Mouse (Mus musculus) urinary bladder, postnatal 36 days (tissue): ENCODE measurements at regions not wholly inside any gene's neighbourhood (a gene's known extent, or its start where the extent isn't known, plus 50 kb on each side); places are given as distances from the start of the nearest gene placed in this dataset.

ENCODE experiments used
- DNase-seq, 2 experiments: peaks; one replicate each; pipeline ENCODE4 v3.0.0; 2022; ENCODE audit warnings: low spot score in 2 of 2, mixed read lengths in 1 of 2

DNA sequence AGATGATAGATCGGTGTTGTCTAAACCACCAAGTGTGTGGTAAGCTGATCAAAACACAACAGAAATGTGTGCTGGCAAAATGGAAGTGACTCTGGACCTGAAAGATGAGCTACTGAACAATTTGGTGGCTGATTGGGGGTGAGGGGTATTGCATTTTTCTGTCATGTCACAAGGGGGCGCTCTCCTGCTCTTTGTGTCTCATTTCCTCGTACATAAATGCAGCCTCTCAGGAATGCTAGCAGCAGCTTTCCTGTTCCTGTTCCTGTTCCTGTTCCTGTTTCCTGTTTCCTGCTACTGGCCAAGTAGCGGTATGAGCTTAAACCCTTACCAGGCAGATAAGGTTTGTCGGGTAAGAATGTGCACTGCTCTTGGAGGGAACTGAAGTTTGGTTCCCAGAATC lies 134.7 kb upstream of the Fstl4 start:
- DNase-seq, result no peak

DNA sequence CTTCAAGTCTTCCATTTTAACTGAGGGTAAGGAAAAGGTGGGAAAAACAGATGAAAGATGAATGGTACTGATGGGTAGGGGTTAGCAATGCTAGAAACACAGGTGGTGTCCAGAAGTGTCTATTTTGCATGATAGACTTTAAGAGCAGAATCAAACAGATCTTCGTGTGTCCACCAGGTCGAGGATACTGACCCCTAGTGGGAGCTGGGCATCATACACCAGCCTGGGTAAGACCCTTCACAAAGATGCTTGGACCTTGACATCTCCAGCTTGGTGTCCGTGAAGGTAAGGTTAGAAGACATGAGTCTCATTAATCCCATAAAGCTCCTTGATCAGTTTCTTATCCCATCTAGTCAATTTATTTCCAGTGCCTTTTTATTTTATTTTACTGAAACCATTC lies 132.9 kb upstream of the Fstl4 start:
- DNase-seq, result no peak

DNA sequence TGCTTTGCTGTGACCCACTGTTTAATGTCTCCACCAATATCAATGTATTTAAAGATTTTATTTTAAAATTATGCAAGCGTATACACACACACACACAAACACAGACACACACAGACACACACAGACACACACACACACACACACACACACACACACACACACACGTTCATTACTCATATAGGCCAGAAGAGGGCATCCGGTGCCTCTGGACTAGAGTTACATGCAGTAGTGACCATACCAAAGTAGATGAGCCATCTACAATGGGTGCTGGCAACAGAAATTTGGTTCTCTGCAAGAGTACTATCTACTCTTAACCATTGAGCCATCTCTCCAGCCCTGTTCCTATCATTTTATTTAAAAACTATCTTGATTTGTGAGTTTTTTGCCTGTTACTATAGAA lies 130.2 kb upstream of the Fstl4 start:
- DNase-seq, result no peak

DNA sequence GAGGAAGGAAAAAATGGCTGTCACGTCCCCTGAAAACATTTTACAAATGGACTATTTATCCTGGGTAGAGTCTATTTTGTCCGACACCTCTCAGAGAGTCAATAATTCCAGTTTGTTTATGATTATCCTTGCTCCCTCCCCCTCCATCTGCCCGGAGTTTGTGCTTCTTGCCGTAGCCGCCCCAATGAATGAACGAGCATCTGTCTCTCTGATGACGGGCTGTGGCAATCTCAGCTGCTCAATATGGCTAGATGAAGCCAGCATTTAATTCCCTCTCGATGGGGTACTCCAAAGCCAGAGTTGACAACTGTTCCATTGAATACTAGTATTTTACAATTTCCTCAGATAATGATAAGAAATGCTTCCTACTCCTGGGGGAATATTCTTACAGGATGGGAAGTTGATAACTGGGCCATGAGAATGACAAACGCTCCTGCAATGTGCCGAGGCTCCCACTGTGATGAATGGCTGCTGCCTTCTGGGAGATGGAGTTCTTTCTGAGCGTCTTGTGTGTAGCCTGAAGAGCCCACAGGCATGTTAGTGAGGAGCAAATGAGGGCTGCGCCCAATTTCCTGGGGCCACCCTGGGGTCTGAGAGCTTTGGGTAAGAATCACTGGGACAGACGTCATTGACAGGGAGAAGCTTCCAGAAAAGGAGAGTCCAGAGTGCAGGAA lies 128.6 kb upstream of the Fstl4 start:
- no peak for DNase-seq

DNA sequence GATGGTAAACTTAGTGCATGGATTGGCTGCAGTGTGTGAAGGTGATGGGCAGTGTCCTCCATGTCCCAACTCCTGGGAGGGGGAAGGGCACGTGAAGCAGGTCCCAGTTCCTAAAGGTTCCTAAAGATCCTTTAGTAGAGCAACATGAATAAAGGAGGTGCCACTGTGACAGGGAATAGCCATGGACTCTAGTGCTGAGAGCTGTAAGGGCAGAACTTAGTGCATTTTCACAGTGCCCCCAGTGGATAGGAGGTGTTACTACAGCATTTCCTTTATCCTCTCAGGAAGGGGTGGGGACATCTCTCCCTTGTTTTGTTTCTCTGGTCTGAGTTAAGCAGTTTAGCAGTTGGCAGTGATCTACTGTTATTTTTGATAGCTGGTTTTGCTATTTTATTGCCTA lies 125.5 kb upstream of the Fstl4 start:
- DNase-seq, result no peak

DNA sequence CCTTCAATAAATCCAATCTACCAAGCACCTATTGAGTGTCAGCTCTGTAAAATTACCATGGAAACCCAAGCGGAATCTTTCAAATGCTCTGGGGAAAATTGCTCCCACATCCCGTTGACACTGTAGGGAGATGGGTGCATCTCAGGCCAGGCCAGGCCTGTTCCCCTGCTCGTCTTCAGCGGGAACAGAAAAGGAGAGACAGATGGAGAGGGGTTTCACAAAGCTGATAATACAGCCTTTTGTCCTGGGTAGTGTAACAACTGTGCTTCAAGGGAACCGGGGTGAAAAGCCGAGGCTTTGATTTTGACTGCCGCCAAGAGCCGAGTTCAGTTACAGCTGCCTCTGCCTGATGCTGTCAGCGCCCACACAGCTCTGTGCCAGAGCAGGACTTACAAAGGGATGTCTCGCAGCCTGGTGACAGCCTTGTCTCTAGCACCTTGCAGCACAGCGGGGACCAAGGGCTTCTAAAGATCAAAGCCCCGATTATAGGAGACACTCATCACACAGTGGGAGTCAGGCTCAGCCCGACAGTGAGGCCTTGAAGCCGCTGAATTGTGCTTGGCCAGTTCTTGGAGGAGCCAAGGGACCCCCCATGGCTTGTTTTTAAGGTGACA lies 122.6 kb upstream of the Fstl4 start:
- no peak for DNase-seq

DNA sequence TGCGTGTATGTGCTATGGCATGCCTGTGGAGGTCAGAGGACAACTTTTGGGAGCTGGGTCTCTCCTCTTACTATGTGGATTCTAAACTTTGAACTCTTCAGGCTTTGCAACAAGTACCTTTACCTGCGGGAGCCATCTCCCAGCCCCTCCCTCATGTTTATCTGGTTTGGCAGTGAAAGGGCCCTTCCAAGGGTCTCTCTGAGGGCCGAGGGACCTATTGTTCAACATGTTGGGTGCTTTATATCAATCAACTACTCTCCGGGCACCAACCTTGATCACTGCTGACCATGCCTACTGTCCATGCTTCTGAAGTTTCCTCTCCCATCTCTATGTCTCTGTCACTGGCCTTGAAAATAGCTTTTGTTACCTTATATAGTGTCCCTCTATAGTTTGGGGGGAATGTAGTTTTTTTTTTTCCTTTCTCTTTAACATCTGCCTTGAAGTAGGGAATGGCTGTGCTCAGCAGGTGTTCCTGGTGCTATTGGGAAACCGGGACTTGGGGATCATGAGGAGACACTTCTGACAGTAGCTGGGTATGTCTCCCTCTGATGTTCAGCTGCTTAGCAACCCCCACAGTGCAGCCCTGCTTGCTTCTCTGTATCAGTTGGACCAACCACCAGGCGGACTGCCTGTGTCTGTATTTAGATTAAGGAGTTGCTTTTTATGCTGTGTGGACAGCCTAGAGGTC lies 120.2 kb upstream of the Fstl4 start:
- no peak for DNase-seq

DNA sequence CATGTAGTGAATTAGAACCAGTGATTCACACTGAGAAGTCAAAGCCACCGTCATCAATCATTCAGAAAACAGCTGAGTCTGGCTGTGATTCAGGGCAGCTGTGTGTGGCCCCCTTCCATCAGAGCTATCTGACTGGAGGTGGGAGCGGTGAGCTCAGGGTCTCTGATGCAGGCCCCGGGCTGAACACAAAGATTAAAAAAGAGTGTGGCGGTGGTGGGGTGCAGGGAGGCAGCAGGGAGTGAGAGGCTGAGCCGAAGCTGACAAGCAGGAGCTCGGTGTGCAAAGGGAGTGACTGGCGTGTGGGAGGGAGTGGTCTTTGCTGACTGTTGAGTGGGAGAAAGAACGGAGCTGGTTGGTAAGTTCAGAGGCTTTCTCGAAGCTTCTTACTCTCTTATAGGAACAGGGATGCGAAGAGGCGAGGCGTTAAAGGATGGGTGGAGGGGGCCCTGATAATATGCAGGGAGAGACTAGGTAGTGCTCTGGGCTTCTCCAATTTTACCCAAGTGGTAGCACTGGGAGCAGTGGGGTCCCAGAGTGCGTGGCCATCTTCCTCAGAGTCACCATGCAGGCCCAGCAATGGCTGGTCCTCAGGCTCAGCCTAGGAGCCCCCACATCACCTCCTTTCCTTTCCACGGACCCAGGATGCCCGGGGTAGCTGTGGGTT lies 116.1 kb upstream of the Fstl4 start:
- DNase-seq, result no peak

DNA sequence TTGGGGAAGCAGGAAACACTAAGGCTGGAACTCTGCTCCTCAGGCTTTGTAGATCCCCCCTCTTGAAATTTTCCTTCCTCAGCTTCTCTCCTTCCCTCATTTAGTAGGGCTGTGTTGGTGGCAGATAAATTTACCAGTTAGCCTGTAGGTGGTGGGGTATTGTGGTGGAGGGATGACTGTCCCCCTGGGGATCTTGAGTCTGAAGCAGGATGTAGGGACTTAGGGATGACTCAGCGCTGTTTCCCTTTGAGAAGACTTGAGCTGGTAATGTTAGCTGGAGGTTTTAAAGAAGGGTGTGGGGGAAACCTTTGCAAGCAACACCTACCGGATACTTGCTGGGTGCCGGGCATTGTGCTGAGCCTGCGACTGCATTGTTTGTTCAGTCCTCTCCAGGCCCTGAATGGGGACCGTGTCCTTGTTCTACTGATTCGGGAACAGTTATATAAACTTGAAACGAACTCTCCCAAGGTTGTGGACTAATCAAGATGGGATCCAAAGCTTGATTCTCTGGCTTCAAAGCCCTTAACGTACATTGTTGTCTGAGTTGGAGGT lies 115.5 kb upstream of the Fstl4 start:
- DNase-seq, result no peak

DNA sequence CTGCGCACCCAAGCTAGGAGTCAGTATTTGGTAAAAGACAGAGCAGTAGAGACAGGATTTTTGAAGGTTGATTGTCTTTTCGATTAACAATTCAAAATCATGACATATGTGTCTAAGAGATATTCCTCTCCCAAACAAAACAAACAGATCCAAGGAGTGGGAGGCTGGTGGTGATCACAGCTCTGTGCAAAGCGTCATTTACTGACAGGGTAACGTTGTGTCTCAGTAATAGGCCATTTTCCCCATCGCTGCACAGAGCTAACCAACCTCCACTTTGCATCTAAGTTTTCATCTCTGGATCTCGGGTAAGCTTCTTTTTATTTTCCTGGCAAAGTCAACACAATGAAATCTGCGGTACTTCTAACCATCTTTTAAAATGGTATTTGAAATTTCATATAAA lies 109.8 kb upstream of the Fstl4 start:
- DNase-seq, result no peak

DNA sequence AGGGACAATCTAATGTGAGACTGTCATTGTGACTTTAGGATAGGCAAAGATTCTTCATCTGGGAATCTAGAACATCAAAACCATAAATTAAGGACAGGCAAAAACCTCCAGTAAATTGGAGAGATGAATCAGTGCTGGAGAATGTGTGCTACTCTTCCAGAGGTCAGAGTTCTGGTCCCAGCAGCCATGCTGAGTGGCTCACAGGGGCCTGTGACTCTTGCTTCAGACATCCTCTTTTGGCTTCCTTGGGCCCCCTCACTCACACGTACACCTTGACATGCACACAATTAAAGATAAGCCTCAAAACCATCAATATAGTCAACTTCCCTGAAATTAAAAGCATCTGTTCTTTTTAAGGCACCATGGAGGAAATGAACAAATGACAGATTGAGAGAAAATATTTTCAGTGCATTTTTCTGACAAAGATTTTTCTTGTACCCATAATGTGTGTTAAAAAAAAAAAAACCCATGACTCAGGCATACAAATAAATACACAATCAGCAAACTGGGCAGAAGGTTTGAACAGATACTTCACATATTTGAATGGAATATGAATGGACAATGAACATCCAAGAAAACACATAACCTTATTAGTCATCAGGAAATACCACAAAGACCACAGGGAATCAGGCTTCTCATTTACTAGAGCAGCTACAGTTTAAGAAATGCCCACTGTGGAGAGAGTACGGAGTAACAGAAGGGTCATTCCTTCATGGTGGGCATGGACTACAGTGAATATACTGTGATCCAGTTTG lies 108.5 kb upstream of the Fstl4 start:
- no peak for DNase-seq

DNA sequence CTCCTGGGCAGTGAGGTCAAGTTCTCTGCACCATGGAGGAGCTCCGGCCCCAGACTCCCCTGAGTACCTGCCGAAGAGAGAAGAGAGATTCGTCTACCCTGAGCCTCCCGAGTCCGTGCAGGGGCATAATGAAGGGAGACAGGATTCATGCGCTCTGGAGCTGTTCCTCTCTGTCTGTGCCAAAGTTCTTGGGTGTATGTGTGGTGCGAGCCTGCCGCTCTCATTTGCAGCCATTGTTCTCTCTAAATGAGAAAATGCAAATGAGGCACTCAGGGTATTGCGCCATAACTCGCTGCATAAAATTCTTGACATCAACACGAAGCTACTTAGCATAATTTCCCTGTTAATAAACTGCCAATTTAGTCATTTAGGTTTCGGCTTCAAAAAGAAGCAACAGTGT lies 103.2 kb upstream of the Fstl4 start:
- DNase-seq, result no peak

DNA sequence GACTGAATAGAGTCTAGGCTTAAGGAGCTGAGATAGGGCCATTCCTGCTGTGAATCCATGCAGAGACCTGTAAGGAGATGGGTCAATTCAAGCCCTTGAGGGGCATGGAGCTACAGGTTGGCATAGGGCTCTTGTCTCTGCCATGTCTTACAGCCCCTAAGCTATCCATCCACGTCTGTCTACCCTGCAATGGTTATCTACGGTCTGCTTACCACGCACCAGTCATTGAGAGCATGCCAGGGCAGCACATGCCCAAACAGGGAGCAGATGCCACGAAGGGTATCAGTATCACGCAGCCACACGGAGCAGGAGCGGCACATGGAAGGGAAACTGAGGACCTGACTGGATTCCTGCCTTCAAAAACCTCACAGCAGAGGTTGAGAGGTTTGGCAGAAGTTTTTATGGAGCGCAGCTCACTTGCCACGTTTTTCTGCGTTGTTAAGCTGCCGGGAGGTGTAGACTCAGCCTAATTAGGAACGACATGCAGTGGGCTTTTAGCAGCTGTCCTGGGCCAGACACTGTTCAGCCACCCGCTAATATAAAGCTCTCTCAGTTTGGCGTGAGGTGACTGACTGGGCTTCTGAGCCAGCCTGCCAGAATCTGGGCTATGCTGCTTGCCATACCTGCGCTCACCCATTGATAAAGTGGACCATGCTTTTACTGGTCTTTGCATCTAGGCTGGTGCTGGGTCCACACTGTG lies 102.4 kb upstream of the Fstl4 start:
- DNase-seq, result no peak

DNA sequence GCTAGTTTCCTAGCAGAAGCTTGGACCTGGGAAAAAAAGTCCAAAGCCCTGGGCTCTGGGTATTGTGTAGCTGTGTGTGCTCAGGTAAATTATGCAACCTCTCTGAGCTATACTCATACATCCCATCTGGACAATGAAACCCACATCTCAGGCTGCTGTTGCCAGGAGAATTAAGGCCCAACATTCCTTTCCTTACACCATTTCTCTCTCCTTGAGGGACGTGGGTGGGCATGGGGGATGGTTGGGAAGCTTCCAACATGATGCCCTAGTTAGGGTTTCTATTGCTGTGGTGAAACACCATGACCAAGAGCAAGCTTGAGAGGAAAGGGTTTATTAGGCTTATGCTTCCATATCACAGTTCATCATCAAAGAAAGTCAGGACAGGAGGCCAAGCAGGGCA lies 99.1 kb upstream of the Fstl4 start:
- no peak for DNase-seq

DNA sequence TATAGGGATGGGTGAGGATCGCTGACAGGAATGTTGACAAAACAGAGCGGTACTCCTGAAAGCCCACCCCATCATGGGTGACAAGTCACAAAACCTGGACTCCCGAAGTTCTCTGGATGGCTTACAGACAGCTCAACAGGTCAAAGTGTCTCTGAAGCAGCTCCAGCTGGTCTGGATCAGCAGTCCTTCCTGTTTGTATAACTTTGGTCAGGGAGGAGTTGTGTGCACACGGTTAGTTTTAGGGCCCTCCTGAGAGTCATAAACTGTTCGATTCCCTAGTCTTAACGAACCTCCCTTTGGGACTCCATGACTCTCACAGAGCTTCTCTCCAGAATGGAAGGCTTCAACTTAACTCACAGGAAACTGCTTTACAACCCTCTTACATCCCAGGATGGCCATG lies 89.4 kb upstream of the Fstl4 start:
- no peak for DNase-seq

DNA sequence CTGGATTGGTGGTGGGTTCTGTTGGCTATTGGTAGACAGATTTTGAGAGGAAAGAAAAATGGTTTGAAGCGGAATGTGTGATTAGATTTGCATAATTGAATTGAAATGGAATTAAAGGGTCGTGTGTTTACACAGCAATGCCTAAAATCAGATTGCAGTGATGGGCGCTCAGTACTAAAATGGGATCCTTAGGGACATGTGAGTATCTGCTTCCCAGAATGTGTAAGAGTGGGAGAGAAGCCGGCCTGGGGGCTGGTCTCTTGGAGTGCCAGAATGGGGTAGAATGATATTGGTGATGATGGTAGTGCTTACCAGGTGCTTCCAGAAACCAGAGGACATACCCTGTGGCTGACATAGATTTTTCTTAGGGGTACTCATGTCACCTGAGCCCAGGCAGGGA lies 86.2 kb upstream of the Fstl4 start:
- no peak for DNase-seq

DNA sequence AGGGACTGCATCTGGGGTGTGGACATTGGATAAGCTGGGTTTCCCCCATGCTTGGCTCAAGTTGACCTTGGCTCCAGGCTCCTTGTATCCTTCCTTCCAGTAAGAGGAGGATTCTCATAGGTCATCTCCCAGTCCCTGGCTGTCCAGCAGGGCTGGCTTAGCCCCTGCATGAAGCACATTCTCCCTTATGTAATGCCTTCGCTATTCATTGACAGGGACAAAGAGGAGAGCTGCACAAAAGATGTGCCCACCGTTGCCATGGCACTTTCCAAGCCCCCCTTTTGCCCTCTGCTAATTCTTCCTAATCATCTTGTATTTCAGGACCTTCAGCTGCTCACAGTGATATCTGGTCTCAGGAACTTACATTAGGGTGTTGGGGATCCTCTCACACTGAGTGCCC lies 79.0 kb upstream of the Fstl4 start:
- DNase-seq, result no peak

DNA sequence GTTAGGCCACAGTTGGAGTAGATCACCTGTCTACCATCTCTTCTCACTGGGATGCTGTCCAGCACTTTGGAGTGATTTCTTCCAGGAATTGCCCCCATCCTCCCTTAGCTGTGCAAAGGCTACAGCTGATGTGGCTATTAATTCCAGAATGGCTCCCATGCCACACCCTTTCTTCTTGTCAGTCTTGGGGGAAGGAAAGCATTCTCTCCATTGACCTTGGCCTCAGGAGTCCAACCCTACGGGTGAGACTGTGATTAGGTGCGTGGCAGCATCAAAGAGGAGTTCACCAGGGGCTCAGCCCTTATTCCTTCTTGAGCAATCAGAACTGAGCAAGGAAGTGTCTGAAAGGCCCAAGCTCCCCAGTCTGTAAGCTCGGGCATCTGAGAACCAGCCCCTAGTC lies 71.7 kb upstream of the Fstl4 start:
- no peak for DNase-seq

DNA sequence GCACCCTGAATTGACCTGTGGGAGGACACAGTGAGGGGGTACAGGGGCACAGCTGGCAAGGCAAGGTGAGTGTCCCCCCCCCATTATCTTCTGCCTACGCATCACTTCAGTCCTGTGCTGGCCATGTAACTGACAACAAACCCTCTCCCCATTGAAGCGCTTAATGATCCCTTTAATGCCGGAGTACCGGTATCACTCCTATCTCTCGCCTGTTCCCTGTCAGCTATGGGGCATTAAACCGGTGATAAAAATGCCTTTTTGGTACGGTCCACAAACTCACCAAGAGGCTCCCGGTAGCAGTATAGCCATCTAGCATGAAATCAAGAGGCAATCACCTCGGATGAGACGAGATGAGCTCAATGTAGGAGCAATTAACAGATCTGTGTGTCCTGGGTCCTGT lies 62.8 kb upstream of the Fstl4 start:
- DNase-seq, result no peak

DNA sequence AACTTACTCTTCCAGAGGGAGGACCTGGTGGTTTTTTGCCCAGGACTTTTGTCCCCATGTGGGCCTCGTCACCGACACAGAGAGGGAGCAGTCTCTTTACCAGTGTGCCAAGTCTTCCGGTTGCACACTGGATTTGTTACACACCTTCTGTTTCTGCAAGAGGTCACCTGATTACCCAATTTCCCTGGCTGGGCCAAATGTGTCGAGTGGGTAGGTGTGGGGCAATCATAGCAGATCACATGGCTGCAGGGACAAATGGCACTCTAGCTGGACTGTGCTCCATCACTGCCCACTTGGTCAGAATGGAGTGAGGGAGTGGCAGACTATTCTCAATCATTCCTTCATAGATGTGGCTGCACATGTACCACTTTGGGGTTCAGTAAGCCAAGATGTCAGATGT lies 61.0 kb upstream of the Fstl4 start:
- DNase-seq, result peak in 1 of 2 experiments; percentile 2
